Mouse (Mus musculus) gastrocnemius, adult 18-20 months (tissue): ENCODE measurements around the gene Sertad3. TPM values are rescaled to one million over a fixed set of nuclear protein-coding genes. Genes with fewer than 3 reads are reported as not detected.
A peak's percentile ranks its signal among the peaks of the same experiment; 100 is the strongest.
"Not testable (repeated sequence)": the region's sequence is repeated elsewhere in the genome, so short reads cannot be mapped to it uniquely, and the experiment has no call there.

Experiments used
- DNase-seq: peaks from one replicate; pipeline ENCODE4 v3.0.0; 2021; ENCODE audit warnings: low spot score
- total RNA-seq, 2 experiments: library from RNA; stranded (reverse); gene quantifications; 2 replicates each; pipeline ENCODE4 v1.2.3; 2021

Gene Sertad3
- total RNA-seq, 2 experiments from 2014 or later = 3.0 to 4.0 TPM

GRCm38 (mm10) chr7:27490543-27491329, 17.2 kb downstream of the Sertad3 start:
- peak; percentile 94 for DNase-seq

DNA sequence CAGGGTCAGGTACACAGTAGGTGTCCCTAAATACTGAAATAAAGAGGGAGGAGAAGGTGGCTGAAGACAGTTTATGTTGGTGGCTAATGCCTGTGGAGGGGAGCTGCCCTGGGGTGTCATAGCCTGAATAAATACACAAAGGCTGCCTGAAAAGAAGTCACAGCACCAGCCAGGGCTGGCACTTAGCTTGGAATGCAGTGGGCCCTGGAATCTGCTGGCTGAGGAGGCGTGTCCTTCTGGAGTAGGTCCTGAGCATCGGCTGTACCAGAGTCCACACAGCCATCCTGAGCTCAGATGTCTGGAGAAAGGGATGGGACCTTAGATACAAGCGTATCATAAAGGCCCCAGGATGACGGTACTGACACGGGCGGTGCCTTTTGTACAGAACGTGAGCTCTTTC, 18.3 kb downstream of the Sertad3 start:
- no peak for DNase-seq

GRCm38 (mm10) chr7:27493022-27493421, 19.5 kb downstream of the Sertad3 start:
- DNase-seq = no peak

GRCm38 (mm10) chr7:27493450-27493849, 19.9 kb downstream of the Sertad3 start:
- no peak for DNase-seq

DNA sequence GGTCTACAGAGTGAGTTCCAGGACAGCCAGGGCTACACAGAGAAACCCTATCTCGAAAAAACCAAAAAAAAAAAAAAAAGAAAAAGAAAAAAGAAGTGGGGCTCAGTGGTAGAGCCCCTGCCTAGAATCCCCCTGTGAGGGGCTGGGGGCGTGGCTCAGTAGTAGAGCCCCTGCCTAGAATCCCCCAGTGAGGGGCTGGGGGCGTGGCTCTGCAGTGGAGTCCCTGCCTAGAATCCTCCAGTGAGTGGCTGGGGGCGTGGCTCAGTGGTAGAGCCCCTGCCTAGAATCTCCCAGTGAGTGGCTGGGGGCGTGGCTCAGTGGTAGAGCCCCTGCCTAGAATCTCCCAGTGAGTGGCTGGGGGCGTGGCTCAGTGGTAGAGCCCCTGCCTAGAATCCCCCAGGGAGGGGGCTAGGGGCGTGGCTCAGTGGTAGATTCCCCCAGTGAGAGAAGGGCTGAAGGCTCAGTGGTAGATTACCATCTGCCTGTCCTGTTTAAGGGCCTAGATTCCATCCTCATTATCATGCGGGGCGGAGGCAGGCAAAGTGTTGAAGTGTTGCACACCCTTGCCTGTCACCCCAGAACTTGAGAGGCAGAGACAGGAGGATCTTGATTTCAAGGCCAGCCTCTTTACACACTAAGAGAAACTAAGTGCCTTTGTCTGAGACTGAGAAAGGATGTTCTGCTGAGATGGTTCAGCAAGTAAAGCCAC, 21.2 kb downstream of the Sertad3 start:
- DNase-seq = not testable (repeated sequence)

DNA sequence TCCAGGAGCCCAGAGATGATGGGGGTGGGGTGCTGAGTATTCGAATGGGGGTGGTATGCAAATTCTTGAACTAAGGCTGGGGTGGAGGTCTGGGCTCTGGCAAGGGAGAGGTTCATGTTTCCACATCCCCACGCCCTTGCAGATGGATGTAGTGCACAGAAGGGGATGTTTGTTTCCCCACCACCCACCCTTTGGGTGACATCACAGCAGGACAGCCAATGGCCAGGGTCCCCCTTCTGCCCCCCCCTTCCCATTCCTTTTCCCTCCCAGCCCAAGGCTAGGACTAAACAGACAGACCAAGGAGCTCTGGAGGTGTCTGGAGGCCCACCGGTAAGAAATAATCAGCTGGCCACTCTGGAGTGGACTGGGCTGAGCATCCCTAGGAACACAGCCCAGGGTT, 25.5 kb downstream of the Sertad3 start, which contains the start of gene Prx:
Gene Prx (plus strand): TSS at position 289 of the 400 bp plus-strand sequence.
- no peak for DNase-seq

- peak; percentile 84 for DNase-seq
These were observed 28.1 kb downstream of the Sertad3 start for GRCm38 (mm10) chr7:27501620-27502019.

- DNase-seq = no peak
These were observed 33.3 kb downstream of the Sertad3 start for GRCm38 (mm10) chr7:27506765-27507370.

DNA sequence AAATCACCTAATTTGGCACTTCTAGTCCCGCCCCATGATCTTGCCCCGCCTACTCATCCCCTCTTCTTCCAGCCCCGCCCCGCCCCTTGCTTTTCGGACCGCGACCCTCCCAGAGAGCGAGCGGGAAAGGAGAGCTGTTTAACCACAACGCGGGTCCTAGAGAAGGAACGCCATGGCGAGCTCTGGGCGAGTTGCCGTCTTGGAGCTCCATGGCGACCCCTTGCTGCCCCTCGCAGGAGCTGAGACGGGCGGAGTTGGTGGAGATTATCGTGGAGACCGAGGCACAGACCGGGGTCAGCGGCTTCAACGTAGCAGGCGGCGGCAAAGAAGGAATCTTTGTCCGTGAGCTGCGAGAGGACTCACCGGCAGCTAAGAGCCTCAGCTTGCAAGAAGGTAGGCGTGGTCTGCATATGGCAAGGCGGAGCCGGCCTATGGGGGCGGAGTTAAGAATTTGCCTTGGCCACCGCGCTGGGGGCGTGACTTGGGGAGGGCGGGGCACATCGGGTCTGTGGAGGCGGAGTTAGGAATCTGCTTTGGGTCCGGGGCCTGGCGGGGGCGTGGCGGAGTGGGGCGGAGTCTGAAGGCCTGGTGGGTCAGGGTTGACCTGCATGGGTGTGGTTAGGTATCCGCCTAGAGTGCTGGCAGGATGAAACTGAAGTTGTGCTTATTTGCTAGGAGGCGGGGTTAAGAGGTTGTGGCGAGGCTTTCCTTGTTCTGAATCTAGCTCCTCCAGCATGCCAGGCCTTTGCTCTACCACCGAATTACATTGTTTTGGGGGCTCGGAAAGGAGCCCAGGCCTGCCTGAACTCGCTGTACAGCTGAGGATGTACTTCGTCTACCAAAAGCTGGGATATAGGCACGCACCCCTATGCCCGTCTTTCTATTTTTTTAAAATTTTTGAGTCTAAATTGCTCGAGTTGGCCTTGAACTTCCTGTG, 34.4 kb downstream of the Sertad3 start:
- DNase-seq = peak; percentile 98

DNA sequence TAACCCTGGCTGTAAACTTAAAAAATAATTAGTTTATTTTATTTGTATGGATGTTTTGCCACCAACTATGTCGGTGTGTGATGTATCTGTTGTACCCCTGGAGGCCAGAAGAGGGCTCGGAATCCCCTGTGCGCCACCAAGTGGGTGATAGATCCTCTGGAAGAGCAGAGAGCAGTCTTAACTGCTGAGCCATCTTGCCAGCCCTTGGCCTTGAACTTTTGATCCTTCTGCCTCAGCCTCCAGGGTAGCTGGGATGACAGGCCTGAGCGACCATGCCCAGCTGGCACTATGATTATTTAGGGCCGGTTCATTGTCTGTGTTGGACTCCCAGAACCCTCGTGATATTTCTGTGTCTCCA, 35.1 kb downstream of the Sertad3 start:
- peak; percentile 62 for DNase-seq

- DNase-seq = no peak
These were observed 37.2 kb downstream of the Sertad3 start for GRCm38 (mm10) chr7:27510809-27511208.

DNA sequence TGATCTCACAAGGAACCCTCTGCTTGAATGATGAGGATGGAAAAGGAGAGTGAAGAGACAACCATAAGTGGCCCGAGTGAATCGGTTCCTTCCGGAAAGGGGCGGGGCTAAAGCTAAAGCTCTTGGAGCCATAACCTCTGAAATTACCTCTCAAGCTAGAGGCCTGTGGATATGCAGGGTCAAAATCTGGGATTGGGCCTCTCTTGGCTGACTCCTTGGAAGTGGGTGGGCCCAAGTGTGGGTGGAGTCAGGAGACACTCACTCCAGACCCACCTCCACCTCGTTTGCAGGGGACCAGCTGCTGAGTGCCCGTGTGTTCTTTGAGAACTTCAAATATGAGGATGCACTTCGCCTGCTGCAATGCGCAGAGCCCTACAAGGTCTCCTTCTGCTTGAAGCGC, 41.4 kb downstream of the Sertad3 start:
- DNase-seq = no peak

DNA sequence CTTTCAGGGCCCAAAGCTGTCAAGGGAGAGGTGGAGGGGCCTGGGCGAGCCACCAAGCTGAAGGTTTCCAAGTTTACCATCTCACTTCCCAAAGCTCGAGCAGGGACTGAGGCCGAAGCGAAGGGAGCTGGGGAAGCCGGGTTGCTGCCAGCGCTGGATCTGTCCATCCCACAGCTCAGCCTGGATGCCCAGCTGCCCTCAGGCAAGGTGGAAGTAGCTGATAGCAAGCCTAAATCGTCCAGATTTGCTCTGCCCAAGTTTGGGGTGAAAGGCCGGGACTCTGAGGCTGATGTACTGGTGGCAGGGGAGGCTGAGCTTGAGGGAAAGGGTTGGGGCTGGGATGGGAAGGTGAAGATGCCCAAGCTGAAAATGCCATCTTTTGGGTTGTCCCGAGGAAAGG, 44.7 kb downstream of the Sertad3 start:
- no peak for DNase-seq

DNA sequence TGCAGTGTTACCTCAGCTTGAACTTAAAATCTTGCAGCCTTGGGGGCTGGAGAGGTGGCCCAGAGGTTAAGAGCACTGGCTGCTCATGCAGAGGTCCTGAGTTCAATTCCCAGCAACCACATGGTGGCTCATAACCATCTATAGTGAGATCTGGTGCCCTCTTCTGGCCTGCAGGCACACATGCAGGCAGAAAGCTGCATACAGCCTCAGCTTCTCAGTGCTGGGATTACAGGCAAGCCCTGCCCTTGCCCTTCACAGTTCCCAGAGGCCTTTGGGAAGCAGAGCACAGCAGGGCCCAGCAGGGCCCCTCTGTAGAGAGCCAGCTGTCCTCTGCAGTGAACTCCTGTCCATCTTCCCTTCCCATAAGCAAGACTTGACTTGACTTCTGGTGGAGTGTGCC, 46.5 kb downstream of the Sertad3 start:
- DNase-seq = no peak

- DNase-seq = no peak
These were observed 47.0 kb downstream of the Sertad3 start for GRCm38 (mm10) chr7:27520599-27520998.

- DNase-seq = no peak
These were observed 49.4 kb downstream of the Sertad3 start, which contains the start of gene Hipk4 for GRCm38 (mm10) chr7:27522967-27523366. Gene Hipk4 (plus strand): TSS chr7:27523267.

DNA sequence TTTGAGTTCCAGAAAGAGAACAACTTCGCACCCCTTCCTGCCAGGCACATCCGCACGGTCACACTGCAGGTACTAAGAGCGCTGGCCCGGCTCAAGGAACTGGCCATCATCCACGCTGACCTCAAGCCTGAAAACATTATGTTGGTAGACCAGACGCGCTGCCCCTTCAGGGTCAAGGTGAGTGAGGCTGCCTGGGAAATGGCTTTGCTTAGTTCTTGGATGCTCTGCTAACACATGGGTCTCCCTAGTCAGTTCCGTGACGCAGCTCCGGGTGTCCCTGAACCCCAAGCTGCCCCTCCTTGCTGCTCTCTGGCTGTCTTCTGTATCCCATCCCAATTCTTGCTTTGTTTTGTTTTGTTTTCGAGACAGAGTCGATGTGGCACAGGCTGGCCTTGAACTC, 50.2 kb downstream of the Sertad3 start:
- no peak for DNase-seq

DNA sequence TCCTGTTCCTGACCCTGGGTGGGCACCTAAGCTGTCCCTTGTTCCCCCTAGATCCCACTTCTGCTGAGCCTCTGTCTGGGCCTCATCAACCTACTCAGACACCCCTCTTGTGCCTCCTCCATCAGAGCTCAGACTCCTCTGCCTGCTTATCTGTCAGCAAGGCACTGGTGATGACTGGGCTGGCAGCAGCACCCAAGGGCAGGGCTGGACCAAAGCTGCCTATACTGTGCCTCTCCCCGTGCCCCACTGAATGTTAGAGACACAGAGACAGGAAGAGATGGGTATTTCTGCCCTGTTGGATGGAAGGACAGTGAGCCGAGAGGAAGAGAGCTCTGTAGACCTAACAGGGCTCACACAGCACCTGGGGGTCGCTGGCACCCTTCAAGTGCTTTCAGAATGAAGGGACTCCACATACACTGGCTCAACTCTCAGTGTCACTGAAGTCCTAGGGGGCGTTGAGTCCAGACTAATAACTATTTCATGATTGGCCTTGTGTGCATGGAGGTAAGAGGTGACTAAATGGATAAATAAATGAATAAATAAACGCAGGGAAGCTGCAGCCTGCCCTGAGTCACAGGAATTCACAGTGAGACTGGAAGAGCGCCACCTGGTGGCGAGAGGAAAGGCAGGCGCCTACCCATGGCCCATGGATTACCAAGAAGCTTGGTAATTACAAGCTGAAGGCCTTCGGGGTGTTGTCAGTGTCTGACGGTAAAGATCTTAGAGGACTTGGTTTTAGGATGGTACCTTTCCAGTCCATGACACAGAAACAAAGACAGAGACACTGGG, 52.7 kb downstream of the Sertad3 start:
- DNase-seq = peak; percentile 76
